Mouse (Mus musculus) forebrain, embryonic 16.5 days (tissue): ENCODE results near the gene Patj. TPM values are rescaled to one million over a fixed set of nuclear protein-coding genes. Genes with fewer than 3 reads are reported as not detected.
A peak's percentile ranks its signal among the peaks of the same experiment; 100 is the strongest.
"Not testable (repeated sequence)": the region's sequence is repeated elsewhere in the genome, so short reads cannot be mapped to it uniquely, and the experiment has no call there.

Experiments
- ATAC-seq: fragments of 200-750 bp; cut with Nextera tagmentation; 2 replicates; pipeline ENCODE4 v1.8.0; 2017; ENCODE audit warnings: mild to moderate bottlenecking, moderate library complexity
- H3K27ac ChIP-seq: fragments of 300-500 bp; sonication (generic); 2 replicates; pipeline ENCODE4 v1.5.1; 2014; ENCODE audit warnings: low read length, control low read depth
- H3K27me3 ChIP-seq: fragments of 300-500 bp; sonication (generic); replicated peaks from 2 replicates; pipeline ENCODE4 v1.6.1; 2014; ENCODE audit warnings: low read length; ENCODE audit not compliant: control insufficient read depth, insufficient read depth
- H3K36me3 ChIP-seq: fragments of 300-500 bp; sonication (generic); 2 replicates; pipeline ENCODE4 v1.6.1; 2014; ENCODE audit not compliant: control insufficient read depth, insufficient read depth
- H3K4me1 ChIP-seq: fragments of 300-500 bp; sonication (generic); replicated peaks from 2 replicates; pipeline ENCODE4 v1.6.1; 2014; ENCODE audit warnings: low read length; ENCODE audit not compliant: control insufficient read depth, insufficient read depth
- H3K4me2 ChIP-seq: fragments of 300-500 bp; sonication (generic); 2 replicates; pipeline ENCODE4 v1.6.1; 2014; ENCODE audit warnings: mild to moderate bottlenecking, low read length, control low read depth
- H3K4me3 ChIP-seq: fragments of 300-500 bp; sonication (generic); replicated peaks from 2 replicates; pipeline ENCODE4 v1.5.1; 2014; ENCODE audit warnings: mild to moderate bottlenecking, low read length, control low read depth
- H3K9ac ChIP-seq: fragments of 300-500 bp; sonication (generic); replicated peaks from 2 replicates; pipeline ENCODE4 v1.6.1; 2014; ENCODE audit warnings: low read depth, low read length, control low read depth
- H3K9me3 ChIP-seq: fragments of 300-500 bp; sonication (generic); 2 replicates; pipeline ENCODE4 v1.6.1; 2016; ENCODE audit warnings: low read length; ENCODE audit not compliant: control insufficient read depth
- WGBS: fragments of 180-500 bp; shearing (Covaris S2); extraction: QIAGEN DNeasy Blood & Tissue Kit; methylation state at CpG from one replicate; pipeline ENCODE4 v1.1.7; 2014; 5-methylcytosine and 5-hydroxymethylcytosine counted together
- polyA plus RNA-seq: library from polyadenylated mRNA; unstranded; fragments of >200 nt; fragmentation: Nextera tagmentation; extraction: Ambion mirVana; gene quantifications from 2 replicates; pipeline ENCODE4 v1.2.1, GENCODE M21; 2015

The Patj gene
- polyA plus RNA-seq, 1 experiment from 2014 or later = 5.9 TPM

DNA sequence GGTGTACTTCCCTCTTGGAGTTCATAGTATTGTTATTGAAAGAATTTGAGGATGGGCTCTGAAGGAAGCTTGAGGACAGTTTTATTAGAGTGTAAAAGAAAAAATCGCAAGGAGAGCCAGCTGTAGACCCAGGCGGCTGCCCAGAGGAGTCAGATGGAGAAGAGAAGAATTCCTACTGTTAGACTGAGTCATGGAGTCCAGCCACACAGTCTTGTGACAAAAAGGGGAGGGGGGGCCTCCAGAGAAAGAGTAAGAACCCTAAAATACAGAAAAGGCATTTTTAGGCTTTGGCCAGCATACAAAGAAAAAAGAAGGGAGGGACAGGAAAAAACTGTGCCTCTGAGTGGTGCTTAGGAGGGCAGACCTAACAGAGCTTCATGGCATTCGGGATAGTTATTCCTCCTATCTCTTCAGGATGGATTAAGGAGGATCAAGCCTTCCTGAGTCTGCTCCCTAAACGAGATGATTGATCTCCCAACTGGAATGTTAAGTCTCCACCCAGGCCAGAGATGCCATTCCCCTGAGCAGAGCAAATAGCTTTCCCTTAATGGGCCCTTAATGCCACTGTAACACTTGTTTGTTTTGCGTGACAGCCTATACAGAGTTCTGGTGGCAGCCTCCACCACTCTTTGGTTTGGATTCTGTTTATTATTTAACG is 5.5 kb downstream of the Patj start:
- no peak overlapping the region for H3K27ac ChIP-seq
- H3K4me2 ChIP-seq = no peak overlapping the region
- no peaks in the 10 kb centered on the region for H3K9me3 ChIP-seq
- ATAC-seq = no peak
- H3K9ac ChIP-seq = no peak overlapping the region
- no peaks in the 10 kb centered on the region for H3K36me3 ChIP-seq
- WGBS = 32% methylated on average over 6 of the region's 6 CpGs
- H3K4me1 ChIP-seq = peaks cover 4% of the 10 kb centered on the region
- no peak overlapping the region for H3K4me3 ChIP-seq
- no peaks in the 10 kb centered on the region for H3K27me3 ChIP-seq

- Histone ChIP-seq H3K27me3 (no peaks in the 10 kb centered on the region), H3K27ac (no peak overlapping the region), H3K4me1 (no peaks in the 10 kb centered on the region), H3K4me3 (no peak overlapping the region), H3K36me3 (no peaks in the 10 kb centered on the region), H3K9me3 (no peaks in the 10 kb centered on the region), H3K9ac (no peak overlapping the region), H3K4me2 (no peak overlapping the region)
- ATAC-seq = no peak
- 86% methylated on average over 2 of the region's 2 CpGs for whole genome bisulfite sequencing
These were observed 6.0 kb downstream of the Patj start for GRCm38 (mm10) chr4:98401584-98401962.

DNA sequence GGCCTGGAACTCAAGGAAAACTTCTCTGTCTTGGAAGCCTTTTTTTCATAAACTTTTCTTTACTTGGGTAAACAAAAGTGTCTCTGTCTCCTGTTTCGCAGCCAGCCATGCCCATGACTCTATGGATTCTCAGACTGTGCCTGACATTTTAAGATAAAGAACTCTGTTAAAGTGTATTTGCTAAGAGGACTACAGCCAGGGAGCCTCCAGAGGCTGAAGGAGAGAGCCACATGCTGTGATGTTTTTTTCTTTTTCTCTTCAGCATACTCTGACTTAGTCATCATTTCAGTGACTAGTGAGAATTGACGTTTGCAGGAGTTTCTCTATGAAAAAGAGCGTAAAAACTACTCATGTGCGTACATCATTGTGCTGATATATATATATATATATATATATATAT is 7.9 kb downstream of the Patj start:
- WGBS = 83% methylated on average over 4 of the region's 4 CpGs
- Histone ChIP-seq H3K9me3 (no peaks in the 10 kb centered on the region), H3K27me3 (no peaks in the 10 kb centered on the region), H3K27ac (no peak overlapping the region), H3K36me3 (no peaks in the 10 kb centered on the region), H3K4me2 (no peak overlapping the region), H3K4me1 (no peaks in the 10 kb centered on the region), H3K9ac (no peak overlapping the region), H3K4me3 (no peak overlapping the region)
- no peak for ATAC-seq

- H3K4me3 ChIP-seq = no peak overlapping the region
- H3K27ac ChIP-seq = no peak overlapping the region
- H3K9ac ChIP-seq = no peak overlapping the region
- no peak overlapping the region for H3K4me2 ChIP-seq
- WGBS = 92% methylated on average over 6 of the region's 6 CpGs
- H3K4me1 ChIP-seq = no peaks in the 10 kb centered on the region
- H3K9me3 ChIP-seq = no peaks in the 10 kb centered on the region
- H3K27me3 ChIP-seq = no peaks in the 10 kb centered on the region
- no peak for ATAC-seq
- no peaks in the 10 kb centered on the region for H3K36me3 ChIP-seq
These were observed 8.8 kb downstream of the Patj start for GRCm38 (mm10) chr4:98404412-98404811.

GRCm38 (mm10) chr4:98408455-98408854 is 12.9 kb downstream of the Patj start:
- Histone ChIP-seq H3K4me3 (no peak overlapping the region), H3K4me2 (no peak overlapping the region), H3K36me3 (no peaks in the 10 kb centered on the region), H3K9me3 (no peaks in the 10 kb centered on the region), H3K27ac (no peak overlapping the region), H3K4me1 (no peaks in the 10 kb centered on the region), H3K27me3 (no peaks in the 10 kb centered on the region), H3K9ac (no peak overlapping the region)
- 93% methylated on average over 4 of the region's 4 CpGs for WGBS
- ATAC-seq = no peak

- H3K36me3 ChIP-seq, H3K27me3 ChIP-seq, H3K27ac ChIP-seq, H3K4me2 ChIP-seq, H3K9ac ChIP-seq, H3K9me3 ChIP-seq, H3K4me1 ChIP-seq, ATAC-seq, H3K4me3 ChIP-seq: not testable (repeated sequence)
- WGBS = 97% methylated on average over 8 of the region's 8 CpGs
These were observed 19.6 kb downstream of the Patj start for GRCm38 (mm10) chr4:98415150-98415549.

- no peak overlapping the region for H3K27ac ChIP-seq
- WGBS = 86% methylated on average over 8 of the region's 8 CpGs
- no peak overlapping the region for H3K4me2 ChIP-seq
- no peaks in the 10 kb centered on the region for H3K4me1 ChIP-seq
- ATAC-seq = no peak
- no peak overlapping the region for H3K9ac ChIP-seq
- H3K9me3 ChIP-seq = no peaks in the 10 kb centered on the region
- no peaks in the 10 kb centered on the region for H3K36me3 ChIP-seq
- no peaks in the 10 kb centered on the region for H3K27me3 ChIP-seq
- H3K4me3 ChIP-seq = no peak overlapping the region
These were observed 32.8 kb downstream of the Patj start for GRCm38 (mm10) chr4:98428371-98428770.

- Histone ChIP-seq H3K4me1 (no peaks in the 10 kb centered on the region; the same call in 1 of the 2 replicates), H3K27ac (no peak overlapping the region), H3K9ac (no peak overlapping the region), H3K27me3 (no peaks in the 10 kb centered on the region), H3K9me3 (no peaks in the 10 kb centered on the region), H3K4me2 (no peak overlapping the region), H3K36me3 (no peaks in the 10 kb centered on the region), H3K4me3 (no peak overlapping the region)
- no peak for ATAC-seq
- WGBS = 93% methylated on average over 10 of the region's 10 CpGs
These were observed 40.3 kb downstream of the Patj start for GRCm38 (mm10) chr4:98435641-98436457.

- no peaks in the 10 kb centered on the region for H3K36me3 ChIP-seq
- no peaks in the 10 kb centered on the region; the same call in 1 of the 2 replicates for H3K4me1 ChIP-seq
- H3K4me3 ChIP-seq = no peak overlapping the region
- no peak overlapping the region for H3K27ac ChIP-seq
- no peaks in the 10 kb centered on the region for H3K27me3 ChIP-seq
- no peak overlapping the region for H3K4me2 ChIP-seq
- 0 out of 2 replicates have a peak, but pooled peaks have one; percentile 20 for ATAC-seq
- no peak overlapping the region for H3K9ac ChIP-seq
- H3K9me3 ChIP-seq = no peaks in the 10 kb centered on the region
- WGBS = 62% methylated on average over 12 of the region's 12 CpGs
These were observed 41.2 kb downstream of the Patj start for GRCm38 (mm10) chr4:98436664-98437363.
